Comparison of ENCODE assay signal across 7 mouse cellular contexts in the genomic region with DNA sequence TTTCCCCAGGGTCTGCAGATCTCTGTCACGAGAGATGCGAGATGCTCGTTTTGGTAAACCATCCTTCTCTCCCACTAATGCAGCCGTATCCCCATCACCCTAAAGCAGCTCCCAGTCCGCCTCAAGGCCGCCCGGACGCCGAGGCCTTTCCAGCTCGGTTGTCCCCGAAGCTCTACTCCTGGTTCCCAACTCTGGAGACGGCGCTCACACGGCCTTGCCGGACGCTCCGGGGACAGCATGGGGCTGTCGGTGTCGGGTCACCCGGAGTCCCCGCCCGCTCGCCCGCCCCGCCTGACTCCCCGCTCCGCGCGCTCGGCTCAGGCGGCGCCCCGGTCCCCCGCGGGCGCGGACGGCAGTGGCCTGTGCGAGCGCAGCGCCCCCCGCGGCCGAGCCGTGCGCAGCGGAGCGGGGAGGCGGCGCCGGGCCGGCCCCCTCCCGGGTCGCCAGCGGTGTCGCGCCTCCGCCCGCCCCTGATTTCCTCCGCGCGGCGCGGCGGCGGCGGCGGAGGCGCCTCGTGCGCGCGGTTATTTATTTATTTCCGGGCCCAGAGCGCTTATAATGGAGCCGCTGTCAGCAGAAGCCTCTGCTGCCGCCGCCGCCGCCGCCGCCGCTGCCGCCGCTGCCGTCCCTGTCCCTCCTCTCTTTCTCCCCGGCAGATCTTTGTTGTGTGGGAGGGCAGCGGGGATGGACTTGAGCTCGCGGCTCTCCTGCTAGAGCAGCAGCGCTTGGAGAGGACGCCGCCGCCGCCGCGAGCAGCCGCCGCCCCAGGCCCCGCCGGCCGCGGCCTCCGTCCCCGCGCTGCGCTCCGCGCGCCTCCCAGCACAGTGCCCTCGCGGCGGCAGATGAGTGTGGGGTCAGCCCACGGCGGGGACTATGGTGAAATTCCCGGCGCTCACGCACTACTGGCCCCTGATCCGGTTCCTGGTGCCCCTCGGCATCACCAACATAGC. TPM values are rescaled to one million over a fixed set of nuclear protein-coding genes. Genes with fewer than 3 reads are reported as not detected.
DNase-seq lines count a peak whose midpoint lies in the region; ATAC-seq lines count a peak whose summit lies in the region.

TSS of gene Ank (plus strand) at position 547 of the 950 bp plus-strand sequence.

- H3K9ac ChIP-seq in embryonic facial prominence, embryonic 13.5 days = peak within 1 kb of the TSS; percentile 88
- peak within 1 kb of the TSS; percentile 79 for H3K9ac ChIP-seq in limb, embryonic 12.5 days (replicated peaks)
- H3K9ac ChIP-seq in midbrain, embryonic 13.5 days (replicated peaks) = peak within 1 kb of the TSS; percentile 91

- DNase-seq in adrenal gland, postnatal 25 days = peak; percentile 88
- peak; percentile 84 to 92 for DNase-seq in heart, adult 18-20 months
- peak; percentile 85 for DNase-seq in kidney, adult 18-20 months
- DNase-seq in skeletal muscle tissue, adult 2 months (ENCODE audit: low read depth, low spot score) = peak; percentile 74

- ATAC-seq in embryonic facial prominence, embryonic 13.5 days (ENCODE audit: insufficient number of reproducible peaks, insufficient read depth, low FRiP score, low TSS enrichment, low read depth) = peak; percentile 90
- peak; percentile 84 for ATAC-seq in limb, embryonic 12.5 days (ENCODE audit: insufficient number of reproducible peaks, insufficient read depth, low FRiP score, low TSS enrichment, low read depth)
- ATAC-seq in midbrain, embryonic 13.5 days = peak; percentile 92

- peaks cover 18% of the 10 kb centered on the region for H3K27me3 ChIP-seq in embryonic facial prominence, embryonic 13.5 days
- peaks cover 16% of the 10 kb centered on the region for H3K27me3 ChIP-seq in limb, embryonic 12.5 days
- no peaks in the 10 kb centered on the region for H3K27me3 ChIP-seq in midbrain, embryonic 13.5 days

- H3K27ac ChIP-seq in embryonic facial prominence, embryonic 13.5 days = peak within 1 kb of the TSS; percentile 72; the same call in 1 of the 2 replicates
- H3K27ac ChIP-seq in limb, embryonic 12.5 days = peak within 1 kb of the TSS; percentile 59; the same call in 1 of the 2 replicates
- H3K27ac ChIP-seq in midbrain, embryonic 13.5 days = peak within 1 kb of the TSS; percentile 96

- peaks cover 20% of the 10 kb centered on the region for H3K4me1 ChIP-seq in embryonic facial prominence, embryonic 13.5 days
- peaks cover 11% of the 10 kb centered on the region; the same call in 1 of the 2 replicates for H3K4me1 ChIP-seq in limb, embryonic 12.5 days (replicated peaks)
- H3K4me1 ChIP-seq in midbrain, embryonic 13.5 days (replicated peaks) = peaks cover 34% of the 10 kb centered on the region

- H3K36me3 ChIP-seq in embryonic facial prominence, embryonic 13.5 days = no peaks in the 10 kb centered on the region
- no peaks in the 10 kb centered on the region for H3K36me3 ChIP-seq in limb, embryonic 12.5 days
- H3K36me3 ChIP-seq in midbrain, embryonic 13.5 days = no peaks in the 10 kb centered on the region

- 1% methylated on average over 70 of the region's 120 CpGs for WGBS in embryonic facial prominence, embryonic 13.5 days
- WGBS in limb, embryonic 12.5 days = under 1% methylated on average over 105 of the region's 120 CpGs
- under 1% methylated on average over 119 of the region's 120 CpGs for WGBS in midbrain, embryonic 13.5 days

- H3K9me3 ChIP-seq in embryonic facial prominence, embryonic 13.5 days = no peaks in the 10 kb centered on the region
- no peaks in the 10 kb centered on the region for H3K9me3 ChIP-seq in limb, embryonic 12.5 days
- no peaks in the 10 kb centered on the region for H3K9me3 ChIP-seq in midbrain, embryonic 13.5 days

- H3K4me2 ChIP-seq in embryonic facial prominence, embryonic 13.5 days = peak within 1 kb of the TSS; percentile 85
- peak within 1 kb of the TSS; percentile 88 for H3K4me2 ChIP-seq in limb, embryonic 12.5 days
- H3K4me2 ChIP-seq in midbrain, embryonic 13.5 days (replicated peaks) = peak within 1 kb of the TSS; percentile 75

- peak within 1 kb of the TSS; percentile 79 for H3K4me3 ChIP-seq in embryonic facial prominence, embryonic 13.5 days
- peak within 1 kb of the TSS; percentile 75 for H3K4me3 ChIP-seq in limb, embryonic 12.5 days (replicated peaks)
- peak within 1 kb of the TSS; percentile 82 for H3K4me3 ChIP-seq in midbrain, embryonic 13.5 days (replicated peaks)

RNA-seq across cellular contexts. Expression of gene Ank, which starts in this region (rescaled TPM):
- 43.3 and 44.0 TPM in 2 replicates for total RNA-seq in adrenal gland, postnatal 25 days (2021)
- 8.9 and 11.3 TPM in 2 replicates for polyA plus RNA-seq in embryonic facial prominence, embryonic 13.5 days (2015; fragmentation: Nextera tagmentation; extraction: Ambion mirVana)
- 100 to 1,000 TPM; 200 to 202 TPM for total RNA-seq in heart, adult 18-20 months (2021)
- 5.4 and 6.6 TPM in 2 replicates for polyA plus RNA-seq in limb, embryonic 12.5 days (2016; fragmentation: Nextera tagmentation; extraction: Ambion mirVana)
- 9.9 and 11.5 TPM in 2 replicates for polyA plus RNA-seq in midbrain, embryonic 13.5 days (2015; fragmentation: Nextera tagmentation; extraction: Ambion mirVana)

Comparison
In these comparisons a context has a peak if more than half of its experiments do, and no peak if none do; other contexts are left out.
1. Peak in every context shown above with its lines: DNase-seq, ATAC-seq, H3K4me3 ChIP-seq and H3K27ac ChIP-seq.